8 mouse cellular contexts compared by ENCODE assay signal in genomic region chr1:172309699-172310398, GRCm38 (mm10). TPM values are rescaled to one million over a fixed set of nuclear protein-coding genes. Genes with fewer than 3 reads are reported as not detected.
A peak's percentile ranks its signal among the peaks of the same experiment; 100 is the strongest.
DNase-seq lines count a peak whose midpoint lies in the region; ATAC-seq and TF ChIP-seq lines count a peak whose summit lies in the region.

No protein-coding gene starts in this region.

- dilution Hi-C loops in CH12.LX (cut with MboI; ENCODE audit: extremely low pct_ligation_motif_present, extremely low pct_unique_long_range_greater_than_20kb, low sequenced_read_pairs), result no loop called here

- H3K36me3 ChIP-seq in CH12.LX (replicated peaks in 1 of 2; ENCODE audit: control insufficient read depth in 1 of 2, insufficient read depth in 1 of 2, low read length in 1 of 2), result no peaks in the 10 kb centered on the region
- H3K36me3 ChIP-seq in forebrain, embryonic 10.5 days (replicated peaks), result no peaks in the 10 kb centered on the region
- no peaks in the 10 kb centered on the region for H3K36me3 ChIP-seq in heart, embryonic 15.5 days
- no peaks in the 10 kb centered on the region for H3K36me3 ChIP-seq in liver, embryonic 12.5 days
- no peaks in the 10 kb centered on the region for H3K36me3 ChIP-seq in stomach, embryonic 14.5 days (ENCODE audit: control insufficient read depth, insufficient read depth, low read length)

- H3K9me3 ChIP-seq in CH12.LX (replicated peaks; ENCODE audit: low read length), result no peaks in the 10 kb centered on the region
- H3K9me3 ChIP-seq in forebrain, embryonic 10.5 days, result no peaks in the 10 kb centered on the region
- H3K9me3 ChIP-seq in heart, embryonic 15.5 days (replicated peaks), result no peaks in the 10 kb centered on the region
- H3K9me3 ChIP-seq in liver, embryonic 12.5 days (replicated peaks), result no peaks in the 10 kb centered on the region
- no peaks in the 10 kb centered on the region for H3K9me3 ChIP-seq in stomach, embryonic 14.5 days (ENCODE audit: control insufficient read depth, low read depth, low read length)

- H3K9ac ChIP-seq in CH12.LX (ENCODE audit: insufficient read depth, low read depth), result peak overlapping the region; percentile 39
- peak overlapping the region; percentile 51 for H3K9ac ChIP-seq in heart, embryonic 15.5 days
- peak overlapping the region; percentile 65 for H3K9ac ChIP-seq in liver, embryonic 12.5 days
- peak overlapping the region; percentile 28; the same call in 1 of the 2 replicates for H3K9ac ChIP-seq in stomach, embryonic 14.5 days (replicated peaks; ENCODE audit: low read depth, low read length)

- TF ChIP-seq RAD21 in CH12.LX (IDR thresholded peaks at IDR 0.05; ENCODE audit: low read depth, low read length), result peak; percentile 94

- whole genome bisulfite sequencing in forebrain, embryonic 10.5 days, result 5% methylated on average over 14 of the region's 14 CpGs
- 1% methylated on average over 14 of the region's 14 CpGs for WGBS in heart, embryonic 15.5 days
- 1% methylated on average over 14 of the region's 14 CpGs for WGBS in liver, embryonic 12.5 days (ENCODE audit: insufficient replicate concordance)
- 1% methylated on average over 14 of the region's 14 CpGs for WGBS in stomach, embryonic 14.5 days

- no peaks in the 10 kb centered on the region for H3K79me2 ChIP-seq in CH12.LX (replicated peaks; ENCODE audit: control insufficient read depth, extremely low read depth, insufficient read depth, poor library complexity, severe bottlenecking)

- H3K27ac ChIP-seq in CH12.LX (ENCODE audit: insufficient read depth, low read depth), result peak overlapping the region; percentile 46
- peak overlapping the region; percentile 94 for H3K27ac ChIP-seq in forebrain, embryonic 10.5 days
- H3K27ac ChIP-seq in heart, embryonic 15.5 days, result peak overlapping the region; percentile 91
- peak overlapping the region; percentile 88; the same call in 1 of the 2 replicates for H3K27ac ChIP-seq in liver, embryonic 12.5 days
- H3K27ac ChIP-seq in stomach, embryonic 14.5 days (ENCODE audit: low read length), result peak overlapping the region; percentile 87

- no peaks in the 10 kb centered on the region for H3K27me3 ChIP-seq in CH12.LX (replicated peaks)
- H3K27me3 ChIP-seq in forebrain, embryonic 10.5 days (ENCODE audit: poor library complexity, severe bottlenecking), result peaks cover 23% of the 10 kb centered on the region
- no peaks in the 10 kb centered on the region for H3K27me3 ChIP-seq in heart, embryonic 15.5 days
- 0 out of 2 replicates have a peak, but pooled peaks cover 16% of the 10 kb centered on the region for H3K27me3 ChIP-seq in liver, embryonic 12.5 days (replicated peaks)
- H3K27me3 ChIP-seq in stomach, embryonic 14.5 days (ENCODE audit: control insufficient read depth, insufficient read depth, low read length), result no peaks in the 10 kb centered on the region

- no peak; the same call in none of the 2 replicates for TF ChIP-seq EP300 in CH12.LX (IDR thresholded peaks at IDR 0.05; ENCODE audit: low read length)

- TF ChIP-seq POLR2A in CH12.LX (IDR thresholded peaks at IDR 0.05; ENCODE audit: low read depth, low read length), result peak; percentile 57; the same call in 1 of the 2 replicates

- TF ChIP-seq CTCF in CH12.LX (conservative IDR thresholded peaks at IDR 0.05 in 1 of 2, IDR thresholded peaks at IDR 0.05 in 1 of 2; ENCODE audit: low read depth in 2 of 2, low read length in 2 of 2), result peak; percentile 93 to 99

- peak; percentile 96 for DNase-seq in CH12.LX (ENCODE audit: extremely low read depth)
- DNase-seq in c-Kit-positive CD71-negative TER-119-negative erythroid progenitor cells, embryonic 14.5 days (ENCODE audit: low read depth), result peak; percentile 94
- peak; percentile 95 for DNase-seq in forebrain, embryonic 10.5 days (ENCODE audit: extremely low spot score, low spot score)
- DNase-seq in kidney, postnatal 14 days, result peak; percentile 94
- DNase-seq in natural killer cell, adult 2 months (ENCODE audit: low spot score in 2 of 2), result peak; percentile 87 to 90

- peak; percentile 64 for ATAC-seq in heart, embryonic 15.5 days (replicated peaks; ENCODE audit: insufficient number of reproducible peaks, insufficient read depth, low FRiP score, low read depth)
- peak; percentile 58 for ATAC-seq in liver, embryonic 12.5 days
- peak; percentile 78 for ATAC-seq in stomach, embryonic 14.5 days (ENCODE audit: insufficient number of reproducible peaks, insufficient read depth, low FRiP score, low read depth)

- peak overlapping the region in 2 of 3 experiments; percentile 27 to 30 for H3K4me3 ChIP-seq in CH12.LX (replicated peaks in 1 of 3; ENCODE audit: low read depth in 2 of 3, low read length in 2 of 3, poor library complexity in 1 of 3)
- peak overlapping the region; percentile 47 for H3K4me3 ChIP-seq in forebrain, embryonic 10.5 days
- H3K4me3 ChIP-seq in heart, embryonic 15.5 days, result peak overlapping the region; percentile 40
- peak overlapping the region; percentile 41 for H3K4me3 ChIP-seq in liver, embryonic 12.5 days
- H3K4me3 ChIP-seq in stomach, embryonic 14.5 days (ENCODE audit: low read depth, low read length), result peak overlapping the region; percentile 19; the same call in 1 of the 2 replicates

- peak overlapping the region; percentile 39 for H3K4me2 ChIP-seq in CH12.LX (ENCODE audit: insufficient read depth, low read depth, poor library complexity, severe bottlenecking)
- peak overlapping the region; percentile 83 for H3K4me2 ChIP-seq in heart, embryonic 15.5 days
- H3K4me2 ChIP-seq in liver, embryonic 12.5 days, result peak overlapping the region; percentile 75
- H3K4me2 ChIP-seq in stomach, embryonic 14.5 days (replicated peaks; ENCODE audit: low read depth, low read length), result peak overlapping the region; percentile 74

- H3K4me1 ChIP-seq in CH12.LX (ENCODE audit: control insufficient read depth in 1 of 2, insufficient read depth in 2 of 2), result peaks cover 23 to 78% of the 10 kb centered on the region in 2 experiments
- peaks cover 71% of the 10 kb centered on the region for H3K4me1 ChIP-seq in forebrain, embryonic 10.5 days
- peaks cover 24% of the 10 kb centered on the region for H3K4me1 ChIP-seq in heart, embryonic 15.5 days (replicated peaks)
- peaks cover 71% of the 10 kb centered on the region for H3K4me1 ChIP-seq in liver, embryonic 12.5 days
- peaks cover 24% of the 10 kb centered on the region for H3K4me1 ChIP-seq in stomach, embryonic 14.5 days (ENCODE audit: control insufficient read depth, insufficient read depth, low read length)

- in situ Hi-C loops in CH12.LX (cut with MboI; ENCODE audit: low pct_ligation_motif_present, low pct_unique_long_range_greater_than_20kb, low sequenced_read_pairs), result loop anchor here (5.0 to 25.0 kb wide), 3 partner anchors 163 to 498 kb away; partner anchors contain the start of genes Dcaf8 and Vangl2

TF ChIP-seq in CH12.LX, 34 proteins besides CTCF, POLR2A, EP300 and RAD21 (continues in another document):
- TF ChIP-seq IRF4 (IDR thresholded peaks at IDR 0.05; ENCODE audit: low read depth, low read length) (peak; percentile 72; the same call in 1 of the 2 replicates), JUND (conservative IDR thresholded peaks at IDR 0.05; ENCODE audit: low read depth, low read length) (peak; percentile 32)

RNA-seq across cellular contexts. Expression of gene Atp1a2, which starts 12.0 kb away (rescaled TPM):
- total RNA-seq in CH12.LX (2012; rRNA removed) (0.13 and 0.21 TPM in 2 replicates), CH12.LX (2014; rRNA removed) (0.03 and 0.07 TPM in 2 replicates)
- 0.23 and 0.33 TPM in 2 replicates for polyA plus RNA-seq in CH12.LX (2012; ENCODE audit: insufficient read length, low read depth)
- 0.86 and 2.0 TPM in 2 replicates for polyA plus RNA-seq in forebrain, embryonic 10.5 days (2016; fragmentation: Nextera tagmentation; extraction: Ambion mirVana)
- polyA plus RNA-seq in heart, embryonic 15.5 days (2015; fragmentation: Nextera tagmentation; extraction: Ambion mirVana), result 17.4 and 17.9 TPM in 2 replicates
- polyA plus RNA-seq in liver, embryonic 12.5 days (2016; fragmentation: Nextera tagmentation; extraction: Ambion mirVana), result 0.24 and 0.36 TPM in 2 replicates
- 2.3 TPM in 2 replicates for polyA plus RNA-seq in stomach, embryonic 14.5 days (2014; fragmentation: Nextera tagmentation; extraction: Ambion mirVana)

RNA-seq across cellular contexts. Expression of gene Kcnj9, which starts 19.3 kb away (rescaled TPM):
- total RNA-seq in CH12.LX (2012; rRNA removed) (0.04 TPM in 1 of 2 replicates, not detected in the other), CH12.LX (2014; rRNA removed) (not detected in 2 replicates)
- 0.07 and 0.10 TPM in 2 replicates for polyA plus RNA-seq in CH12.LX (2012; ENCODE audit: insufficient read length, low read depth)
- polyA plus RNA-seq in forebrain, embryonic 10.5 days (2016; fragmentation: Nextera tagmentation; extraction: Ambion mirVana), result 0.17 and 0.43 TPM in 2 replicates
- not detected in 2 replicates for polyA plus RNA-seq in heart, embryonic 15.5 days (2015; fragmentation: Nextera tagmentation; extraction: Ambion mirVana)
- polyA plus RNA-seq in liver, embryonic 12.5 days (2016; fragmentation: Nextera tagmentation; extraction: Ambion mirVana), result not detected in 2 replicates
- polyA plus RNA-seq in stomach, embryonic 14.5 days (2014; fragmentation: Nextera tagmentation; extraction: Ambion mirVana), result not detected in 2 replicates

RNA-seq across cellular contexts. Expression of gene Kcnj10, which starts 31.2 kb away (rescaled TPM):
- total RNA-seq in CH12.LX (2012; rRNA removed) (0.08 and 0.13 TPM in 2 replicates), CH12.LX (2014; rRNA removed) (not detected in 2 replicates)
- polyA plus RNA-seq in CH12.LX (2012; ENCODE audit: insufficient read length, low read depth), result 0.06 TPM in 1 of 2 replicates, not detected in the other
- polyA plus RNA-seq in forebrain, embryonic 10.5 days (2016; fragmentation: Nextera tagmentation; extraction: Ambion mirVana), result 0.46 and 0.47 TPM in 2 replicates
- polyA plus RNA-seq in heart, embryonic 15.5 days (2015; fragmentation: Nextera tagmentation; extraction: Ambion mirVana), result 0.03 and 0.06 TPM in 2 replicates
- 0.02 and 0.07 TPM in 2 replicates for polyA plus RNA-seq in liver, embryonic 12.5 days (2016; fragmentation: Nextera tagmentation; extraction: Ambion mirVana)
- 0.09 and 0.18 TPM in 2 replicates for polyA plus RNA-seq in stomach, embryonic 14.5 days (2014; fragmentation: Nextera tagmentation; extraction: Ambion mirVana)

RNA-seq across cellular contexts. Expression of gene Igsf8, which starts 48.4 kb away (rescaled TPM):
- 29.3 and 37.0 TPM in 2 replicates for total RNA-seq in CH12.LX (2012; rRNA removed)
- 7.4 and 8.3 TPM in 2 replicates for total RNA-seq in CH12.LX (2014; rRNA removed)
- polyA plus RNA-seq in CH12.LX (2012; ENCODE audit: insufficient read length, low read depth), result 22.1 and 25.9 TPM in 2 replicates
- polyA plus RNA-seq in forebrain, embryonic 10.5 days (2016; fragmentation: Nextera tagmentation; extraction: Ambion mirVana), result 53.0 and 55.4 TPM in 2 replicates
- 20.6 and 35.4 TPM in 2 replicates for polyA plus RNA-seq in heart, embryonic 15.5 days (2015; fragmentation: Nextera tagmentation; extraction: Ambion mirVana)
- polyA plus RNA-seq in liver, embryonic 12.5 days (2016; fragmentation: Nextera tagmentation; extraction: Ambion mirVana), result 19.0 and 20.5 TPM in 2 replicates
- polyA plus RNA-seq in stomach, embryonic 14.5 days (2014; fragmentation: Nextera tagmentation; extraction: Ambion mirVana), result 36.3 and 38.4 TPM in 2 replicates

RNA-seq across cellular contexts. Expression of gene Atp1a4, which starts 51.6 kb away (rescaled TPM):
- total RNA-seq in CH12.LX (2012; rRNA removed), result not detected in 2 replicates
- not detected in 2 replicates for total RNA-seq in CH12.LX (2014; rRNA removed)
- 0.07 TPM in 1 of 2 replicates, not detected in the other for polyA plus RNA-seq in CH12.LX (2012; ENCODE audit: insufficient read length, low read depth)
- not detected in 2 replicates for polyA plus RNA-seq in forebrain, embryonic 10.5 days (2016; fragmentation: Nextera tagmentation; extraction: Ambion mirVana)
- 0.10 and 0.28 TPM in 2 replicates for polyA plus RNA-seq in heart, embryonic 15.5 days (2015; fragmentation: Nextera tagmentation; extraction: Ambion mirVana)
- polyA plus RNA-seq in liver, embryonic 12.5 days (2016; fragmentation: Nextera tagmentation; extraction: Ambion mirVana), result not detected in 2 replicates
- not detected in 2 replicates for polyA plus RNA-seq in stomach, embryonic 14.5 days (2014; fragmentation: Nextera tagmentation; extraction: Ambion mirVana)

Comparison
In these comparisons a context has a peak if more than half of its experiments do, and no peak if none do; other contexts are left out.
1. Peak in every context shown above with its lines: DNase-seq, ATAC-seq, H3K4me3 ChIP-seq and H3K27ac ChIP-seq.